8 mouse cellular contexts compared by ENCODE assay signal in the genomic region with DNA sequence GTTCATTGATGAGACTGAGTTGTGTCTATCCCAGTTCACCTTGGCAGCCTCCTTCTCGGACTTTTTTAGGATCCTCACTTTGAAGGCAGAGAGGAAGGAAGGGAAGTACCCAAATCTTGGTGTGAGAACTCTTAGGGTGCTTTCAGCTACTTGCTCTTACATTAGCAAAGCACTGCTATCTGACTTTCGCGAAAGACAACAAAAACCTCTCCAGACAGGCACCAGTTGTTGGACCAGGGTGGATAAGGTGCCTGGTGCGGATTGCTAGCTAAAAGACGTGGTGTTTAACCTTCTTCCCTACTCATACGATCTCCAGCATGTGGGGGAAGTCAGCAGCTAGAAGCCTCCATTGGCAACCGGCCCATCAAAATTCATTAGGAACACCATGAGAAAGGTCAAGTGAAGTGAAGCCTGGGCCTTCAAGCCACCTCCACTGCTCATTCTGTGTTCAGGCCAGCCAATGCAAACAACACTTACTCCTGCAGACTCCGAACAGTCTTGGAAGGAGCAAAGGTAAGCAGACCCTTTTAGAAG.
A peak's percentile ranks its signal among the peaks of the same experiment; 100 is the strongest.
DNase-seq lines count a peak whose midpoint lies in the region; ATAC-seq and TF ChIP-seq lines count a peak whose summit lies in the region.

No protein-coding gene starts in this region.

- ATAC-seq in forebrain, embryonic 14.5 days, result no peak
- no peak for ATAC-seq in kidney, postnatal 0 days (replicated peaks; ENCODE audit: low FRiP score, low read depth)
- ATAC-seq in neural tube, embryonic 12.5 days (ENCODE audit: low FRiP score, low read depth), result no peak
- no peak for ATAC-seq in CD4-positive, CD25-positive, alpha-beta regulatory T cell, adult 4 months

- intact Hi-C loops in left cerebral cortex, postnatal 14 days (cut with DNase I), result loop anchor here (5.0 kb wide), 1 partner anchor 1174 kb away; a partner anchor contains a TSS

- TF ChIP-seq CTCF in E14TG2a.4 (conservative IDR thresholded peaks at IDR 0.05; ENCODE audit: low read length), result no peak
- no peak for TF ChIP-seq CTCF in kidney, postnatal 0 days (IDR thresholded peaks at IDR 0.05; ENCODE audit: low read depth)

- H3K4me3 ChIP-seq in E14TG2a.4 (replicated peaks; ENCODE audit: low read length), result peak overlapping the region; percentile 37; the same call in 1 of the 2 replicates
- peak overlapping the region; percentile 76 for H3K4me3 ChIP-seq in forebrain, embryonic 14.5 days (ENCODE audit: low read depth, low read length)
- peak overlapping the region; percentile 75 for H3K4me3 ChIP-seq in kidney, postnatal 0 days (replicated peaks; ENCODE audit: low read depth, low read length)
- H3K4me3 ChIP-seq in neural tube, embryonic 12.5 days, result peak overlapping the region; percentile 81

- peaks cover 34% of the 10 kb centered on the region for H3K27me3 ChIP-seq in E14TG2a.4 (ENCODE audit: insufficient read depth, low read length)
- no peaks in the 10 kb centered on the region for H3K27me3 ChIP-seq in forebrain, embryonic 14.5 days (replicated peaks; ENCODE audit: control insufficient read depth, insufficient read depth, low read length)
- H3K27me3 ChIP-seq in kidney, postnatal 0 days (ENCODE audit: insufficient read depth, low read length), result no peaks in the 10 kb centered on the region
- H3K27me3 ChIP-seq in neural tube, embryonic 12.5 days (replicated peaks), result no peaks in the 10 kb centered on the region

- H3K27ac ChIP-seq in forebrain, embryonic 14.5 days (ENCODE audit: low read depth, low read length), result 0 out of 2 replicates have a peak overlapping the region, but pooled peaks have one; percentile 95
- no peak overlapping the region for H3K27ac ChIP-seq in kidney, postnatal 0 days
- no peak overlapping the region for H3K27ac ChIP-seq in neural tube, embryonic 12.5 days

- peak overlapping the region; percentile 93 for H3K9ac ChIP-seq in forebrain, embryonic 14.5 days (ENCODE audit: low read length)
- no peak overlapping the region for H3K9ac ChIP-seq in kidney, postnatal 0 days (ENCODE audit: low read depth, low read length)
- no peak overlapping the region for H3K9ac ChIP-seq in neural tube, embryonic 12.5 days

- H3K4me1 ChIP-seq in E14TG2a.4 (replicated peaks; ENCODE audit: low read depth, low read length), result peaks cover 13% of the 10 kb centered on the region
- H3K4me1 ChIP-seq in forebrain, embryonic 14.5 days (ENCODE audit: control insufficient read depth, insufficient read depth, low read length), result 0 out of 2 replicates have a peak, but pooled peaks cover 2% of the 10 kb centered on the region
- H3K4me1 ChIP-seq in kidney, postnatal 0 days (replicated peaks; ENCODE audit: insufficient read depth, low read length), result no peaks in the 10 kb centered on the region
- H3K4me1 ChIP-seq in neural tube, embryonic 12.5 days, result no peaks in the 10 kb centered on the region

- no peaks in the 10 kb centered on the region for H3K9me3 ChIP-seq in E14TG2a.4 (ENCODE audit: low read length)
- H3K9me3 ChIP-seq in forebrain, embryonic 14.5 days (replicated peaks; ENCODE audit: control insufficient read depth, low read length), result no peaks in the 10 kb centered on the region
- no peaks in the 10 kb centered on the region for H3K9me3 ChIP-seq in kidney, postnatal 0 days (replicated peaks; ENCODE audit: low read length)
- H3K9me3 ChIP-seq in neural tube, embryonic 12.5 days, result no peaks in the 10 kb centered on the region

- H3K36me3 ChIP-seq in E14TG2a.4 (ENCODE audit: insufficient read depth, low read length), result no peaks in the 10 kb centered on the region
- no peaks in the 10 kb centered on the region for H3K36me3 ChIP-seq in forebrain, embryonic 14.5 days (ENCODE audit: control insufficient read depth, insufficient read depth, low read length)
- no peaks in the 10 kb centered on the region for H3K36me3 ChIP-seq in kidney, postnatal 0 days (ENCODE audit: insufficient read depth, low read length)
- no peaks in the 10 kb centered on the region for H3K36me3 ChIP-seq in neural tube, embryonic 12.5 days

- 46% methylated on average over 8 of the region's 8 CpGs for WGBS in forebrain, embryonic 14.5 days
- WGBS in kidney, postnatal 0 days, result 31% methylated on average over 8 of the region's 8 CpGs
- WGBS in neural tube, embryonic 12.5 days, result 49% methylated on average over 8 of the region's 8 CpGs

- H3K4me2 ChIP-seq in forebrain, embryonic 14.5 days (ENCODE audit: low read length), result peak overlapping the region; percentile 69
- H3K4me2 ChIP-seq in kidney, postnatal 0 days (ENCODE audit: low read length), result peak overlapping the region; percentile 94
- H3K4me2 ChIP-seq in neural tube, embryonic 12.5 days (replicated peaks), result peak overlapping the region; percentile 79

- peak; percentile 65 for DNase-seq in adrenal gland, postnatal 10 days
- peak; percentile 29 for DNase-seq in forebrain, embryonic 14.5 days (ENCODE audit: low spot score)
- DNase-seq in kidney, postnatal 0 days (ENCODE audit: low spot score), result peak; percentile 54
- DNase-seq in left cerebral cortex, postnatal 14 days (ENCODE audit: low spot score in 2 of 2), result no peak
- DNase-seq in thymus, postnatal 25 days, result no peak

Comparison
In these comparisons a context has a peak if more than half of its experiments do, and no peak if none do; other contexts are left out.
1. DNase-seq: peak in adrenal gland, postnatal 10 days (single experiment), forebrain, embryonic 14.5 days (single experiment) and kidney, postnatal 0 days (single experiment); none in left cerebral cortex, postnatal 14 days (0 of 2) and thymus, postnatal 25 days (single experiment).
2. Peak in every context shown above with its lines, with median percentiles within 50 percentile points of each other: H3K4me3 ChIP-seq and H3K4me2 ChIP-seq.